9 mouse cellular contexts compared by ENCODE assay signal in the genomic region with DNA sequence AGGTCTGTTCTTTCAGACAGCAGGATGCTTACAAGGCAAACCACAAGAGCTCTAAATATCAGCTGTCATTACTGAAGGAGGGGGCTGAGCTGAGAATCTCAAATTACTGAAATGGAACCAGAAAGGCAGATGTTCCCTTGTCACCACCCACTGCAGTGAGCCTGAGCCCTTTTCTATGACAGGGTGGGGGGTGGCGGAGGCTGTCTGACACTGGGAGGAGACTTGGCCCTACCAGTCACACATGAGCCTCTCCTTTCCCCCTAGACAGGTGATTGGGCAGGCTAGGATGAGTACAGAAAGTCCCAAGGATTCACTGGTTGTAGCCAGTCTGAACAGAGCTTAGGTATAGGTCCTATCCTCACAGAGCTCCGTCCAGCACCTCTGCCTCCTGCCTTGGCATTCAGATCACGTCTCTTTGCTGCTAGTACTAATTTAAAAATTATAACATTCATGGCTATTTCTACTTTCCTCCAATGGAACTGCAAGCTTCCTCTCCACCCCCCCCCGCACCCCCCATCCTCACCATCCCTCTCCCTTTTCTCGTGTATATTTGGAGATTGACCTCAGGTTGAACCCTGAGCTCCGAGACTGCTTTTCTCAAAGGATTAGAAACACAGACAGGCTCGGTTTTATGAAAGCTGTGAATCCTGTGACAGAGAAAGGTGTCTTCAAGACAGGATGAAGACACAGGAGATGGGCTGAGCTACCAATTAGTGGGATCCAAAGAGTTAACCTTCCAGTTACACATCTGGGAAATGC.
DNase-seq lines count a peak whose midpoint lies in the region; ATAC-seq lines count a peak whose summit lies in the region.
"Had no signal": no experiment of that assay in that cellular context is flagged by ENCODE, and none has a peak within 500 bp of the region (broad histone marks: within the 10 kb centered on the region; RNA-seq: fewer than 3 reads in every experiment).

No protein-coding gene starts in this region.

- 33% methylated on average over 7 of the region's 7 CpGs for WGBS in heart, embryonic 16.5 days
- 30% methylated on average over 7 of the region's 7 CpGs for WGBS in forebrain, embryonic 11.5 days
- 32% methylated on average over 7 of the region's 7 CpGs for WGBS in midbrain, embryonic 16.5 days

- H3K27ac ChIP-seq in heart, embryonic 16.5 days (ENCODE audit: low read length) = no peak overlapping the region
- H3K27ac ChIP-seq in forebrain, embryonic 11.5 days (ENCODE audit: low read depth, low read length) = no peak overlapping the region
- H3K27ac ChIP-seq in midbrain, embryonic 16.5 days (ENCODE audit: low read length) = no peak overlapping the region

- H3K4me1 ChIP-seq in heart, embryonic 16.5 days (ENCODE audit: control insufficient read depth, insufficient read depth, low read length) = peaks cover 17% of the 10 kb centered on the region
- H3K4me1 ChIP-seq in forebrain, embryonic 11.5 days (replicated peaks; ENCODE audit: control insufficient read depth, insufficient read depth, low read length) = no peaks in the 10 kb centered on the region; the same call in 1 of the 2 replicates
- peaks cover 19% of the 10 kb centered on the region for H3K4me1 ChIP-seq in midbrain, embryonic 16.5 days (ENCODE audit: control insufficient read depth, insufficient read depth, low read length)
- H3K4me1 ChIP-seq: megakaryocyte, embryonic 14.5 days had no signal

- H3K4me2 ChIP-seq in heart, embryonic 16.5 days (ENCODE audit: low read depth, low read length) = peak overlapping the region; percentile 23; the same call in 1 of the 2 replicates
- H3K4me2 ChIP-seq in forebrain, embryonic 11.5 days (ENCODE audit: low read depth, low read length, severe bottlenecking) = no peak overlapping the region
- no peak overlapping the region for H3K4me2 ChIP-seq in midbrain, embryonic 16.5 days (ENCODE audit: low read length)

- no peak; the same call in 1 of the 2 replicates for ATAC-seq in heart, embryonic 16.5 days (replicated peaks; ENCODE audit: extremely low read depth, insufficient read depth, low FRiP score)
- ATAC-seq in forebrain, embryonic 11.5 days (replicated peaks; ENCODE audit: low FRiP score) = 0 out of 2 replicates have a peak, but pooled peaks have one; percentile 36
- ATAC-seq in midbrain, embryonic 16.5 days = peak; percentile 71
- no peak for ATAC-seq in inflammation-experienced regulatory T-cells, adult 6 months

- no peak overlapping the region for H3K4me3 ChIP-seq in heart, embryonic 16.5 days (ENCODE audit: low read length)
- H3K4me3 ChIP-seq in forebrain, embryonic 11.5 days (ENCODE audit: low read depth, low read length) = no peak overlapping the region
- no peak overlapping the region for H3K4me3 ChIP-seq in midbrain, embryonic 16.5 days (ENCODE audit: low read depth, low read length)
- H3K4me3 ChIP-seq: megakaryocyte, embryonic 14.5 days had no signal

- H3K9ac ChIP-seq in heart, embryonic 16.5 days (ENCODE audit: low read length) = no peak overlapping the region
- H3K9ac ChIP-seq in forebrain, embryonic 11.5 days (ENCODE audit: low read length) = no peak overlapping the region
- H3K9ac ChIP-seq in midbrain, embryonic 16.5 days (ENCODE audit: low read depth, low read length) = no peak overlapping the region

- H3K9me3 ChIP-seq in heart, embryonic 16.5 days (replicated peaks; ENCODE audit: control insufficient read depth, low read length) = no peaks in the 10 kb centered on the region
- no peaks in the 10 kb centered on the region for H3K9me3 ChIP-seq in forebrain, embryonic 11.5 days (ENCODE audit: control insufficient read depth, low read length)
- no peaks in the 10 kb centered on the region for H3K9me3 ChIP-seq in midbrain, embryonic 16.5 days (replicated peaks; ENCODE audit: control insufficient read depth, low read length, poor library complexity, severe bottlenecking)

- H3K27me3 ChIP-seq in heart, embryonic 16.5 days (ENCODE audit: control insufficient read depth, insufficient read depth, low read length) = no peaks in the 10 kb centered on the region
- no peaks in the 10 kb centered on the region for H3K27me3 ChIP-seq in forebrain, embryonic 11.5 days (ENCODE audit: control insufficient read depth, insufficient read depth, low read length)
- H3K27me3 ChIP-seq in midbrain, embryonic 16.5 days (ENCODE audit: control insufficient read depth, insufficient read depth, low read depth, low read length) = no peaks in the 10 kb centered on the region
- H3K27me3 ChIP-seq: megakaryocyte, embryonic 14.5 days had no signal

- H3K36me3 ChIP-seq in heart, embryonic 16.5 days (ENCODE audit: control insufficient read depth, insufficient read depth) = no peaks in the 10 kb centered on the region
- no peaks in the 10 kb centered on the region for H3K36me3 ChIP-seq in forebrain, embryonic 11.5 days (ENCODE audit: control insufficient read depth, insufficient read depth, low read length)
- H3K36me3 ChIP-seq in midbrain, embryonic 16.5 days (ENCODE audit: control insufficient read depth, insufficient read depth, low read length) = no peaks in the 10 kb centered on the region

- no peak for DNase-seq in heart, adult 9 months (ENCODE audit: low spot score in 2 of 2)
- no peak for DNase-seq in forebrain, embryonic 11.5 days (ENCODE audit: low spot score)
- peak; percentile 26 to 34 for DNase-seq in layer of hippocampus, adult 8-10 months (ENCODE audit: low spot score in 2 of 2)
- no peak for DNase-seq in ovary, postnatal 10 days (ENCODE audit: low spot score)
- no peak for DNase-seq in adrenal gland, postnatal 36 days

Comparison
In these comparisons a context has a peak if more than half of its experiments do, and no peak if none do; other contexts are left out.
1. ATAC-seq: peak in forebrain, embryonic 11.5 days (single experiment) and midbrain, embryonic 16.5 days (single experiment); none in heart, embryonic 16.5 days (single experiment) and inflammation-experienced regulatory T-cells, adult 6 months (single experiment).
2. DNase-seq: peak in layer of hippocampus, adult 8-10 months (2 of 2); none in heart, adult 9 months (0 of 2), forebrain, embryonic 11.5 days (single experiment), ovary, postnatal 10 days (single experiment) and adrenal gland, postnatal 36 days (0 of 2).